Mouse (Mus musculus) kidney, adult 9 months (tissue): Measurements from ENCODE around the gene Tnfsfm13.

Experiments
- DNase-seq: peaks from one replicate; pipeline ENCODE4 v3.0.0; 2022

Tnfsfm13 gene

GRCm38 (mm10) chr11:69680136-69680855 lies 15.6 kb downstream of the Tnfsfm13 start:
- no peak for DNase-seq

- DNase-seq, result no peak
Measured at GRCm38 (mm10) chr11:69679144-69679543, 16.8 kb downstream of the Tnfsfm13 start.

GRCm38 (mm10) chr11:69672211-69672706 lies 23.6 kb downstream of the Tnfsfm13 start, which contains the start of gene Eif4a1:
Gene Eif4a1, minus strand, starts transcription at chr11:69672423.
- peak; percentile 100 for DNase-seq

GRCm38 (mm10) chr11:69671726-69672124 lies 24.2 kb downstream of the Tnfsfm13 start:
- no peak for DNase-seq

- DNase-seq, result peak; percentile 95
Measured at GRCm38 (mm10) chr11:69670786-69671725, 24.8 kb downstream of the Tnfsfm13 start.

GRCm38 (mm10) chr11:69666665-69667005 lies 29.3 kb downstream of the Tnfsfm13 start:
- no peak for DNase-seq

- DNase-seq, result no peak
Measured at GRCm38 (mm10) chr11:69665961-69666664, 29.8 kb downstream of the Tnfsfm13 start, which contains the start of gene Cd68. Gene Cd68, minus strand, starts transcription at chr11:69666153.

- DNase-seq, result no peak
Measured at GRCm38 (mm10) chr11:69665457-69665960, 30.4 kb downstream of the Tnfsfm13 start.

- no peak for DNase-seq
Measured at GRCm38 (mm10) chr11:69664841-69665240, 31.1 kb downstream of the Tnfsfm13 start.

- no peak for DNase-seq
Measured at GRCm38 (mm10) chr11:69663795-69664194, 32.1 kb downstream of the Tnfsfm13 start.

- DNase-seq, result no peak
Measured at GRCm38 (mm10) chr11:69662967-69663671, 32.8 kb downstream of the Tnfsfm13 start.

GRCm38 (mm10) chr11:69662213-69662966 lies 33.5 kb downstream of the Tnfsfm13 start, which contains the start of gene Mpdu1:
Gene Mpdu1, minus strand, starts transcription at chr11:69662642.
- DNase-seq, result peak; percentile 96

GRCm38 (mm10) chr11:69661221-69661881 lies 34.5 kb downstream of the Tnfsfm13 start:
- DNase-seq, result peak; percentile 60

- DNase-seq, result no peak
Measured at GRCm38 (mm10) chr11:69657462-69657881, 38.4 kb downstream of the Tnfsfm13 start.

- DNase-seq, result peak; percentile 53
Measured at GRCm38 (mm10) chr11:69656617-69657461, 39.1 kb downstream of the Tnfsfm13 start.

- no peak for DNase-seq
Measured at GRCm38 (mm10) chr11:69656065-69656455, 39.8 kb downstream of the Tnfsfm13 start.

GRCm38 (mm10) chr11:69655264-69656064 lies 40.4 kb downstream of the Tnfsfm13 start, which contains the start of gene Sox15:
Gene Sox15, plus strand, starts transcription at chr11:69655314.
- peak; percentile 68 for DNase-seq

- no peak for DNase-seq
Measured at GRCm38 (mm10) chr11:69654760-69655159, 41.1 kb downstream of the Tnfsfm13 start.

- DNase-seq, result no peak
Measured at GRCm38 (mm10) chr11:69653399-69653798, 42.5 kb downstream of the Tnfsfm13 start.
